Mouse (Mus musculus): Measurements from ENCODE around the gene Prox2.

- no peak for TF ChIP-seq CTCF (conservative IDR thresholded peaks at IDR 0.05 in 1 of 2, IDR thresholded peaks at IDR 0.05 in 1 of 2; ENCODE audit: low read depth in 2 of 2, low read length in 2 of 2)
- no peak for TF ChIP-seq POLR2A (IDR thresholded peaks at IDR 0.05; ENCODE audit: low read depth, low read length)
- TF ChIP-seq RAD21 (IDR thresholded peaks at IDR 0.05; ENCODE audit: low read depth, low read length): no peak
- TF ChIP-seq TCF12 (IDR thresholded peaks at IDR 0.05; ENCODE audit: low read depth, low read length): no peak
- TF ChIP-seq E2F4 (IDR thresholded peaks at IDR 0.05; ENCODE audit: insufficient replicate concordance, low read depth, low read length): no peak
- no peak for TF ChIP-seq ETS1 (conservative IDR thresholded peaks at IDR 0.05; ENCODE audit: low read depth, low read length)
Observed at GRCm38 (mm10) chr12:85103096-85103495, 7.5 kb downstream of the Prox2 start.

Measured in CH12.LX (cell line).